Mouse (Mus musculus) megakaryocyte-erythroid progenitor cell, adult 5-6 weeks (primary cell): ENCODE results near the gene Tpst2. TPM values are rescaled to one million over a fixed set of nuclear protein-coding genes. Genes with fewer than 3 reads are reported as not detected.

Experiments used
- ATAC-seq: replicated peaks from 2 replicates; pipeline ENCODE4 v1.8.0; 2016; ENCODE audit warnings: mild to moderate bottlenecking, inconsistent platforms; ENCODE audit not compliant: severe bottlenecking, poor library complexity, low FRiP score, low TSS enrichment
- total RNA-seq, 2 experiments: library from RNA; stranded (forward) in 1 of 2; stranded (reverse) in 1 of 2; fragments of 200-1000, 215-1000 nt in 1 of 2; fragments of >200 nt in 1 of 2; fragmentation: Nextera tagmentation in 1 of 2; gene quantifications; 2 replicates each; pipeline ENCODE4 v1.2.3; 2014 to 2017

Gene Tpst2
- total RNA-seq, 2 experiments from 2014 or later: 27.3 to 37.4 TPM

DNA sequence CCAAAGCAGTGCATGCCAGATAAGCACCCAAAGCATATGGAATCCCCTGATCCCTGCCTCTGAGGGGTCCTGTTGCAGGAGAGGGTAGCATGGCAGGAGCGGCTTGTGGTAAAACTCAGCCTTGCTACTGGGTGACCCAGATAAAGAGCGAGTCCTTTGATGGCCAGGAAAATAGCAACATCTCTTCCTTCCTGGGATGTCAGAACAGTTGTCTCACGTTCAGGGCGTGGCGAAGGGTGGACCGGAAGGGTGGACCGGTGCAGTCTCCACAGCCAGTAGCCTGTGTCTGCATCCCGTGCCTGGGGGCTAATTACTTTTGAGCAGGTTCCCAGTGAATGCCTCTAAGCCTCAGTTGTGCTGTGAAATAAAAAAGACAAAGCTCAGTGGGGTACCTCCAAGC is 23.3 kb upstream of the Tpst2 start:
- peak; percentile 86 for ATAC-seq

DNA sequence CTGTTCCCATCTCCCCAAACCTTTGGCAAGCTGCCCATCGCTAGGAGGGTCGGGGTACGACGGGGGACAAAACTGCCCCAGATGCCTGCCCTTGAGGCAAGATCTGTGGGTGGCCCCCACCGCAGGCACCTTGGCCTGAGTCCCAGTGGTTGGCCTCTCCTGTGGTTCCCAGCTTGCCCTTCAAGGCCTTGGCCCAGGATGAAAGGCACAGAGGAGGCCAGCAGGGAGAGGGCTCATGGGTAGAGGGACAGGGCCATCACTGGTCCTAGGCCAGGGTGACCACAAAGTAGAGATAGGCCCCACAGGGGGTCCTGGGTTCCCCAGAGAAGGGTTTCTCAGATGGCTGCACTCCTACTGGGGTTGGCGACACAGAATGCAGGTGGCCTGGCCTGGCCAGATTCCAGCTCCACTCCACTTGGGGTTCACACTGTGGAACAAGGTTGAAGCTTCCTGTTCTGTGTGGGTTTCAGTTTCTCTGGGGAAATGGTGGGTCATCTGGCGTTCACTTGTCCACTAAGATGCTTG is 22.1 kb upstream of the Tpst2 start:
- peak; percentile 31 for ATAC-seq

DNA sequence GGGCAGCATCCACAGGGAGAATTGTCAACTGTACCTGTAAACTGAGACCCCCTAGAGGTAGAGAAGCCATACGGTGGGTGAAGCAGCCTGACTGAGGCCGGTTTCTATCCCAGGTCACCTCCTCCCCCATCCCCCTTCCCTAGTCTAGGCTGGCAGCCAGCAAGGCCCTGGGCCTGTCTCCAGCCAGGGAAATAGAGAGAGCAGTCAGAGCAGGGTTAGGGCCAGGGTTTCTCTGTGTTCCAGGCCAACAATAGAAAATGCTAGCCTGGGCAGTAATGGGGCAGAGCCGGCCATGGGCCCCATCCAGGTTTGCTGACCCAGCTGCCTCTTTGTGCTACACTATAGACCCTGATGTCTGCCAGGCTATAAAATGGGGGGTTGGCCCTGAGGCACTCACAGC is 21.1 kb upstream of the Tpst2 start, which contains the start of gene Crybb1:
Gene Crybb1, plus strand, starts transcription at position 390 of the 400 bp plus-strand sequence.
- no peak for ATAC-seq

DNA sequence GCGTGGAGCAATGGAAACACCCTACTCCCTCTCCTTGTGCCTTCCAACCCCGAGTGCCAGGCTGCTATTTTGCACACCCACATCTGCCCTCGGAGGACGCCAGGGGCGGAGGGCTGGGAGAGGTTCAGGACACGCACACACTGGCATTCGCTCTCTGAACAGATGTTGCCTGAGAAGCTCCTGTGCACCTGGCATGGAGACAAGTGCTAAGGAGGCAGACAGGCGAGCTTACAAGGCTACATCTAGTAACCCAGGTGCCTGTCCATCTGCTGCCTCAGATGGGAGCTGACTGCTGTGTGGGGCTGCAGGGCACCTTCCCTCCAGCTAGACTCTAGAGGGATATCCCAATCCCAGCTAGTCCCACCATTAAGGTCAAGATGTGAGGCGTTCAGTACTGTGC is 20.0 kb upstream of the Tpst2 start:
- no peak for ATAC-seq

DNA sequence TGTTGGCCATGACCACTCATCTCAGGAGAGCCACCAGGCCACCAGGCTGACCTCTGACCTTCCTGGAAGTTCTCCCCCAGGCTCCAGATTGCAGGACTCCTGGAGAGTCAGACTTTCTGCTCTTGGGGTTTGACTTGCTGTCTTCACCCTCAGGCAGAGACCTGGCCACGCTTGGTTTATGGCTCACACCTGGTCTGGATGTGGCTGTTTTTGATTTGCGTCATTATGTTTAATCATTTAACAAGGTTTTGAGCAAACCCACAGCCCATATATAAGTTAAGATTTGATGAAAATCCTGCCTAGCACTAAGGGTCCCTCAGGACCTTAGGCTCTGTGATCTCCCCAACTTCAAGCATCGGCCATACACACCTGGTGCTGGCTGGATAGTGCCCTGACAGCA is 18.6 kb upstream of the Tpst2 start:
- no peak for ATAC-seq

DNA sequence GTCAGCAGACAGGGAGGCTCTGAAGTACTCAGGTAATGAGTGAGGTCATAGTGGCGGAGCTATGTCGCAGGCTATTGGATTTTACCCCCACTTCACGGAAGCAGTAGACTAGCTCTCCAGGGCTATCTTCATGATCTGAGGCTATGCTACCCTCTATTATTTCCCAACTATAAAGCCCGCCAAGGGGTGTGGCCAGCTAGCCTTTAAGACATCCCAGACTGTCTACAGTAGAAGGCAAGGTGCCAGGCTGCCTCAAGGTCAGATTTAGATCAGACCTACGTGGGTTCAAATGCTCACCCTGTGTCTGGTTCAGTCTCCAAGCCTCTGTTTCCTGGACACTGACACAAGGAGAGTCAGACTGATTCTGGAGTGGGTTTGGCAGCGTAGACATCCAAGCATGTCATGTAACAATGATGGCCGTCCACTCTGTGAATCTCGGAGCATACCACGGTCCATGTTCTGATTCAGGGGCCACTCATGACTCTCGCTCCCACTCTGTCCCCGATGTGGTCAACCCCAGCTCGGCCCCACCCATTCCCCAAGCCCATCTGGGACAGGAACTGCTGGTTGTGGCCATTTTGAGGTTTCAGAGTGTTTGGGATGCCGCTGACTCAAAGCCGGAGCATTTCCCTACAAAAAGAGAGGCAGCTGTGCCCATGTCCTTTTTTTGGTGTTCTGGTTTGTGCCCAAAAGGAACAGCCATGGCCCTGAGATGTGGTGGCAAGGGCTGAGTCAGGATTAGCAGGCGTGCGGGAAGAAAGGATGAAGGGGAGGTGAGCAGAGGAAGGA is 16.4 kb upstream of the Tpst2 start:
- ATAC-seq: 0 out of 2 replicates have a peak, but pooled peaks have one; percentile 5

DNA sequence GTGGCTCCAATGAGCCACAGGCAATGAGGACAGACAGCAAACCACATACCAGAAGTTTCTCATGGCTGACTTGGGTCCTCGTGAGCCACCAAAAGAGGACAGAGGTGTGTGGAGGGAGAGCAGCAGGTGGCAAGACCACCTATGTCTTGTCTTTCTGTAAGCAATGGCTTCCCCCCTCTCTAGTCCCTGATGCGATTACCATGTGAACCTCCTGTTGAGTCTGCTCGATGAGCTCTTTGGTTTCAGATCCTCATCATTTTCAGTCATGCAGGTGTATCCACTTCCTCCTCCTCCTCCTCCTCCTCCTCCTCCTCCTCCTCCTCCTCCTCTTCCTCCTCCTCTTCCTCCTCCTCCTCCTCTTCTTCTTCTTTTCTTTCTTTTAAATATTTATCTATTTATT is 15.7 kb upstream of the Tpst2 start:
- ATAC-seq: no peak

DNA sequence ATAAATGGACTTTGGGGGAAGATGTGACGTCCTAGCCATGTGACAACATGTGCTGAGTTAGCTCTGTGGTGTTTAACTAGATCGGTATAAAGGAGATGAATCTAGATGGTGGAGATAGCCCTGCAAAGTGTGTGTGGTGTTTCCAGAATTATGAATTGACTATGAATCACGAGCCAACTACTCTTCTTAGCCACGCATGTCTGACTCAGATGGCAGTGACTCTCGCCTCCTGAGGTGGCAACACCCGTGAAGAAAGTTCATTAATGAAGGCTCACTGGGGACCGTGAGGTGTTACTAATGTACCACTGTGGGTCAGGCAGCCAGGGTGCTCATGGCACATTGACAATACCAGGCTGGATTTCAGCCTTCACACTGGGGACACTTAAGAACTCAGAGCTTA is 12.4 kb upstream of the Tpst2 start:
- no peak for ATAC-seq

DNA sequence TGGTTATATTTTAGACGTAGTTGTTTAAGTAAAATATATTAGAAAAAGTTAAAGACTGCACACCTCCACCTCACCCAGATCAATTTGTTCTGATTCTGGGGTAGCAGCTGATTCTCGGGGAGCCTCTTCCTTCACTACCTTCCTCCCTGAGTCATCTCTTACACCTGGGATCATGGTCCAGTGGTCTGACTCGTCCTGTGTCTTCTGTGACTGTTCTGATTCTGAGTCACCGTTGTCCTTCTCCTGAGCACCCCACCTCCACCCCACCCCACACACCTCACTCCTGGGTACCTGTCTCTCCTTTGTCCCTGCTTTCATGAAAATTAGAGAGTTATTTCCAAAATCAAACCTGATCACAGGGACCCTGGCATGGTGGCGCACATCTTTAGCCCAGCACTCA is 11.4 kb upstream of the Tpst2 start:
- ATAC-seq: no peak

DNA sequence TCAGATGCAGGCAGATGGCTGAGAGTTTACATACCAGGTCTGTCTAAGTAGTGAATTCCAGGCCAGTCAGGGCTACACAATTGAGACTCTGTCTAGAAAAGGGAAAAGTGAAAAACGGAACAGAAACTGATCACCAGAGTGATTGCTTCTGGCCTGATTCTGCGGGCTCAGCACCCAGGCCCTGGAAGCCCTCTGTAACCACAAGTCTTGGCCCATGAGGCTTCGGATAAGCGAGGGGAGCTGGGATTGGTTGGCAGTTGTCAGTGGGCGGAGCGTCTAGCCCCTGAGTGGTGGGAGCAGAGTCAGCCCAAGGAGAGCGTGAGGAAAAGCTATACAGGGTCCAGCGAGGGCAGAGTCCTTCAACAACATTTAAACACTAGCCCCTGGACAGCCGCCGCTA is 11.0 kb upstream of the Tpst2 start:
- peak; percentile 72 for ATAC-seq

DNA sequence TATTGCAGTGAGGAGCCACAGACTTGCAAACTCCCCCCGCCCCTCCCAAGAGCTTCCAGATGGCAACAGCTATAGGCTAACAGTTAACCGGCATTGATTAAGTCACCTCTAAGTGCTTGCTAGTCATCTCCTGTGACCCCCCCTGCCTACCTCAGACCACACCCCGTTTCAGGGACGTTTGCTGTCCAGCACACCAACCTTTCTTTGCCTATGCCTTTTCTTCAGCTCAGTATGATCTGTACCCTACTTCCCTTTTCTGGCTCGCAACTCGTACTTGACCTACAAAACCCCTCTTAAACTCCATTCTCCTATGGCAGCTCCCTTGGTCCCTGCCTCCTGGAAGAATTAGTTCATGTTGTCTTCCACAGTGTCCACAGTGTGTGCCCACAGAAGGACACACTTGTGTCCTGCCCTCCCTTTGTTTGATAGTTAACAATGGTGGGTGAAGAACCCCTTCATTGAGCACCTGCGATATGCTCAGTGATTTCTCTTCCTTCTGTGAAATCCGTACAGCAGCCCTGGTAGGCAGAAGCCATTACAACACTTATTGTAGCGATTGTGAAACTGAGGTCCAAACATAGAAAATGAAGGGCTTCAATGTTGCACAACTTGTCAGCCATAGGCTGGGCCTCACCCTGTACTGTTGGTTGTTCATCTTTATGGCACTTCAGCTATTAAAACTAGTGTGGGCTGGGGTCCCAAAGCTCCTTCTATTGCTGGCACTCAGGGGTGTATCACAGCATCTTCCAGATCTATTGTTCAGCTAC is 10.3 kb upstream of the Tpst2 start:
- no peak for ATAC-seq

DNA sequence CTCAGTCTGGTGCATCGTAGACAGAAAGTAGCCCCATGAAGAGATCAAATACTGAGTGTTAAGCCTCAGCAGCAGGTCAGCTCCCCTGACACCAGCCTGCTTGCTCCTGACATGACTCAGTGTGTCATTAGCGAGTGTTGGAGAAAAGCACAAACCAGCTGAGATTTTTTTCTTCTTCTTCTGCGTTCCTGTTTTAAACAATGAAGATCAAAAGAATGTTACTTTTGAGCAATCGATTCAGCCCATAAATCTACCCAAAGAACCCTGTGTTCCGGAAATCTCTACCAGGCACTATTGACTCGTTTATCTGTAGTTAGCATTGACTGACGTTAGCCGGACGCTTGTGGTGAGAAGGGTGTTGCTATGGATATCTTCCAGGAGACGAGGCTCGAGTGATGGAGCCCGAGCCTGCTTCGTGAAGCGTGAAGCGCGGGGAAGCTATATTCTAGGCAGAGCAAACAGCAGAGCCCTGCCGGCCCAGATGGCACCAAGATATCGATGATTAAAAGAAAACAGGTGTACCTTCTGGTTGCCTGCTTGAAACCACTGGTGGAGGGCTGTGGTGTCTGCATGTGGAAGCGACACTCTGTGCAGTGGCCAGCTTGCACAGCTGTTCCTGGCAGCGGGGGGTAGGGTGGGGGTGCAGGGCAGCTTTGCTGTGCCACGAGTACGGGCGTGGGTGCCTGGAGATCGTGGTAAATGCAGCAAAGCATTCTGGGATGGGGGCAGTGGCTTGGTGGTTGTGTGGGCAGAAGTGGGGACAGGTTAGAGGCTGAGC is 5.5 kb upstream of the Tpst2 start:
- peak; percentile 34 for ATAC-seq

DNA sequence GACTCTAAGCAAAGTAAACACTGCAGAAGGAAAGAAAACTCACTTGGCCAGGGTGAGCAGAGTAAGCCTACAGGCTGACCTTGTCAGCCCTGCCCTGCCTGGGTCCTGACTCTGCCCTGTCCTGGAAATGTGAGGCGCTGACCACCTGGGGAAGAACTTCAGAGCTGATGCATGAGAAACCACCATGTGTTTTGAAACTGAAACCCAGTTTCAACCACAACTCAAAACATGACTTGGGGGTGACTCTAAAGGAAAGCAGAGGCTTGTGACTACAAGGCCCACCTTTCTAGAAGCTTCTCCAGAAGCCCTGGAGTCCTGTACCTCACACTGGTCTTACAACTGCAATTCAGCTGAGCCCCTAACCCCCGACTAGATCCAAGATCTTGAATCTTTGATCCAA is 3.6 kb upstream of the Tpst2 start:
- ATAC-seq: no peak

DNA sequence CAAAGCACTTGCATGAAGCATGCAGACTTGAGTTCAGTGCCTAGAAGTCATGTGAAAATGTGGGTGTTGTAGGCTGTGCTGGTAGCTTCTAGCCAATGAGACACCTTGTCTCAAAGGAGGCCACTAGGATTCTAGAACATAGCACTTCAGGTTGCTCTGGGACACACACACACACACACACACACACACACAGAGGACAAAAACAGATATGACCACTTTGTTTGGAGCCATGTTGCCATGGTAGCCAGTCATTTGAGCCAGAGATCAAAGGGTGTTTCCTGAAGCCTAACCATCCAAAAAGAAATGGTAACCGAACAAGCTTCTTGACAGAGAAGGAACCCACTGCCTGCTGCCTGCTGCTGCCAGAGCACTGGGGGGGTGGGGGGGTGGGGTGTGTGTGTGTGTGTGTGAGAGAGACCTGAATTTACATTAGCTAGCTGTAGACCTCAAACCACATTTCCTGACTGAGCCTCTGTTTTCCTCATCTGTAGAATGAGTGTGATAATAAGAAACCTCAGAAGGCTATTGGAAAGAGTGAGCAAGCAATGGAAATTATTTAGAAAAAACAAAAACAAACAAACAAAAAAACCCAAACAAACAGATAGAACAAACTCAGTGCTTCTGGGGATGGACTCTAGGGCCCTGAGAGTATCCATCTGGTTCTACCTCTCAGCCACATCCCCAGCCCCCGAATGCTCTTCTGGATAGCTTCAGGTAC is 2.6 kb upstream of the Tpst2 start:
- ATAC-seq: no peak

DNA sequence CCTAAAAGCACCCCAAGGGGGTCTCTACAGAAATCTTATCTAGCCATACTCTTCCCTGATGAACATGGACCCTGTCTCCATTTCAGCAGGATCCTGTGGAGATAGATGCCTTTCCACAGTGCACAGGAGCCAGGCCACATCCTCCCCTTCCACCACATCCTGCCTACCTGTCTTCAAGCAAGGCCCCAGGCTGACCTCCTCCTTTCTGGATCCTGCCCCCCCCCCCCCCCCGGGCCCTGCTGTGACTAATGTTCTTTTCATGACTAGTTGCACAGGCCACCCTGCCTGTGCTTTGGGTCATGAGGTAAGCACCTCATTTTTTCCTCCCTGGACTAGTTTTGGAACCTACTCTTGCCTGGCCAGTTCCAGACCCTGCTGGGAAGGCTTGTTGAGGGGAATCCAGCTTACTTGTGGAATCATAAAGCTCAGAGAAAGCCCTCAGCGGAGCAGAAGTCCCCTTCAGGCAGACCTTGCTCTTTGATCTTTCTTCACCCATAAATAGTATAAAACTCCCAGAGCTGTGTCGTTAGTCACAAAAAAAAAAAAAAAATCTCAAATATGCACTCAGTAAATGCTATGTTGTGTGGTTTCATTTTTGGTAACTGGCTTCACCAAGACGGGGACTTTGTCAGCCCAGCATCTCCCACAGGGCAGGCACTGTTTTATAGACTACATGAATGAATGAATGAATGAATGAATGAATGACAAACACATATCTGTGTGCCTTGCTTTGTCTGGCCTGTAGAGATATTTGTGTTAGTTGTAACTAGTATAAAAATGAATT is 1.3 kb upstream of the Tpst2 start:
- ATAC-seq: no peak

DNA sequence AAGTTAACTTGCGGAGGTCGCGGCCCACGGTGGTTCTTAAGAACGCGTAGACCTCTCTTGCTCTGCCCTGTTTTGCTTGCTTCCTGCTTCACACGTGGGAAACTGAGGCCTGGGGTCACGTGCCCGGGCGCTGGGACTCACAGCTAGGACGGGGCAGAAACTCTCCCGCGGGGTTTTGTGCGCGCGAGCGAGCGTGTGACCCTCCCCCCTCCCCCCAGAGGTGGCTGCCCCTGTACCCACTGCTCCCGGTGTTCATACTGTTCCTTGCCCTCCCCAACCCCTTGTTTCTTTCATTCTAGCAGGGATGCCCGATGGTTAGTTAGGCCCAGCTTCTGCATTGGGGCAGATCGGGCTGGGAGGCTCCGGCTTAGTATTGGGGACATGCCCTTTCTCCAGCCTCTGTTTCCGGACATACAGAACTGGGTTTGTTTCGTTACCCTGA is 437 bp downstream of the Tpst2 start:
- ATAC-seq: 0 out of 2 replicates have a peak, but pooled peaks have one; percentile 2

DNA sequence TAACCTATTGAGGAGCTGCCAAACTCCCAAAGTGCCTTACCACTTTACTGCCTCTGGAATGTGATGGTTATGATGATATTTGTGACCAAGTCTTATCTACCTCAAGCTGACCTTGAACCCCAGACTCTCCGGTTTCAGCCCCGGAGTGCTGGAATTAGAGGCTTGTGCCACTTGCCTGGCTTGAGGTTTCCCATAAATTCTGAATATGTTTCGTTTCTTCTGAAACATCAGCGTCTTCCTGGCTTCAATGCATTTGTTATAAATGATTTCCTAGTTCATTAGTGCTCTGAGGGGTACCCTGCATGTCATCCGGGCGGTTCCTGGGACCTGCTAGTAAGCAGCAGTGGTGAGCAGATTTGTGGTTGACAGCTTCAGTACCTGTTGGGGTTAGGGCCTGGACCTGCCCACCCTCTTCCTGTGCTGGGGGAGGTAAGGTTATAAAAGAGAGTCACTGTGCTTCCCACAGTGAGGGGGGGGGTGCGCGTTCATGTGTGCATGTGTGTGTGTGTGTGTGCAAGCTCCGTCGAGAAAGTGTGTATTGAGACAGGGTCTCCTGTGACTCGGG is 1.5 kb downstream of the Tpst2 start:
- no peak for ATAC-seq
